Mouse (Mus musculus): ENCODE data around the gene Ntrk2. TPM values are rescaled to one million over a fixed set of nuclear protein-coding genes. Genes with fewer than 3 reads are reported as not detected.

The Ntrk2 gene
- total RNA-seq, 4 experiments from 2014 or later: 326 to 378 (median 341) TPM

GRCm38 (mm10) chr13:58964701-58965359 lies 158.5 kb downstream of the Ntrk2 start:
- DNase-seq (ENCODE audit: low spot score in 2 of 2): peak in 1 of 2 experiments; percentile 36

GRCm38 (mm10) chr13:58965826-58966225 lies 159.5 kb downstream of the Ntrk2 start:
- DNase-seq (ENCODE audit: low spot score in 2 of 2): no peak

DNA sequence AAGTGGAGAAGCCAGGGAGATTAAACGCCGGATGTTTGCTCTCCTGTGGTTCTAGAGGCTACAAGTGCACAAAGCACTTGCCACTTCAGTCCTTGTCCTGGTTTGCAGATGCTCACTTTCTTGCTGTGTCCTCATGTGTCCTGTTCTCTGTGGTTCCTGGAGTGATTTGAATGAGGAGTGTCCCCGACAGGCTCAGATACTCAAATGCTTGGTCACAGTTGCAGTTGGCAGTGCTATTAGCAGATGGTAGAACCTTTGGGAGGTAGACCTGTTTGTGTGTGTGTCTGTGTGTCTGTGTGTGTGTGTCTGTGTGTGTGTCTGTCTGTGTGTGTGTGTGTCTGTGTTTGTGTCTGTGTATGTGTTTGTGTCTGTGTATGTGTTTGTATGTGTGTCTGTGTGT lies 160.1 kb downstream of the Ntrk2 start:
- no peak for DNase-seq (ENCODE audit: low spot score in 2 of 2)

DNA sequence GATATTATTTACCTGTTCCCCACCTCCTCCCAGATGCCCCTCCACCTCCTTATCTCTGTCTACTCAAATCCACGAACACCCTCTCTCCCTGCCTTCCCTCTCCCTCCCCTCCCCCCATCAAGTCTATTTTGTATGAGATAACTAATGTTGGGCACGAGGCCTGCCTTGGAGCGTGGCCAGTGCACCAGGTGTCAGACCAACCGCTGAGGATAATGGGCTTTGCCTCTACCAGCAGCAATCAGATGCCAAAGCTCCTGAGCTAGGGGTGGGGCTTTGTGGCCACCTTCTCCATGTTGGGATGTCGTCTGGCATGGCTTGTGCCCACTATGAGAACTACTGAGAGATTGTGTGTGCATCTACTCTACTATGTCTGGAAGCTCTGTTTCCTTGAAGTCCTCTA lies 161.8 kb downstream of the Ntrk2 start:
- no peak for DNase-seq (ENCODE audit: low spot score in 2 of 2)

DNA sequence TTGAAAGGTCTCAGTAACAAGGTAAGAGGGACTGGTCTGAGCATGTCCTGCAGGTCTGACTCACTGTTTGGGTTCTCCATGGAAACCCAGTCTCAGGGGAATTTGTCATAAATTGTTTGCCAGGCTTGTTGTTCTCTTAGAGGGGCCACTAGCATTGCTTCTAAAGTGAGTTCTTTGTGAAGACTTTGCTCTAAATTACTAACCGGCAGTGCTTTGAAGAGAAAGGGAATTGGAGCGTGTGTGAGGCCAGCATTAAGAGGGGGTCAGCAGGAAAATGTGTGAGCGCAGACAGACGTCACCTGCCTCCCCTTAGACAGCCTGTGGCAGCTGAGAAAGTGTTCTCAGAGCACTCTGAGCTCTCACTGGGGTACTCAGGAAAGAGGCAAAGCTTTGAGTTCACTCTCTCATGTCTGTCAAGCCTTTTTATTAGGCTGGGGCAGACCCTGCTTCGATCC lies 165.1 kb downstream of the Ntrk2 start:
- no peak for DNase-seq (ENCODE audit: low spot score in 2 of 2)

GRCm38 (mm10) chr13:58972511-58972910 lies 166.1 kb downstream of the Ntrk2 start:
- no peak for DNase-seq (ENCODE audit: low spot score in 2 of 2)

GRCm38 (mm10) chr13:58996447-58996846 lies 190.1 kb downstream of the Ntrk2 start:
- no peak for DNase-seq (ENCODE audit: low spot score in 2 of 2)

- DNase-seq (ENCODE audit: low spot score in 2 of 2): no peak
These were observed 191.4 kb downstream of the Ntrk2 start for GRCm38 (mm10) chr13:58997763-58998162.

GRCm38 (mm10) chr13:58999373-59000053 lies 193.1 kb downstream of the Ntrk2 start:
- DNase-seq (ENCODE audit: low spot score in 2 of 2): no peak

DNA sequence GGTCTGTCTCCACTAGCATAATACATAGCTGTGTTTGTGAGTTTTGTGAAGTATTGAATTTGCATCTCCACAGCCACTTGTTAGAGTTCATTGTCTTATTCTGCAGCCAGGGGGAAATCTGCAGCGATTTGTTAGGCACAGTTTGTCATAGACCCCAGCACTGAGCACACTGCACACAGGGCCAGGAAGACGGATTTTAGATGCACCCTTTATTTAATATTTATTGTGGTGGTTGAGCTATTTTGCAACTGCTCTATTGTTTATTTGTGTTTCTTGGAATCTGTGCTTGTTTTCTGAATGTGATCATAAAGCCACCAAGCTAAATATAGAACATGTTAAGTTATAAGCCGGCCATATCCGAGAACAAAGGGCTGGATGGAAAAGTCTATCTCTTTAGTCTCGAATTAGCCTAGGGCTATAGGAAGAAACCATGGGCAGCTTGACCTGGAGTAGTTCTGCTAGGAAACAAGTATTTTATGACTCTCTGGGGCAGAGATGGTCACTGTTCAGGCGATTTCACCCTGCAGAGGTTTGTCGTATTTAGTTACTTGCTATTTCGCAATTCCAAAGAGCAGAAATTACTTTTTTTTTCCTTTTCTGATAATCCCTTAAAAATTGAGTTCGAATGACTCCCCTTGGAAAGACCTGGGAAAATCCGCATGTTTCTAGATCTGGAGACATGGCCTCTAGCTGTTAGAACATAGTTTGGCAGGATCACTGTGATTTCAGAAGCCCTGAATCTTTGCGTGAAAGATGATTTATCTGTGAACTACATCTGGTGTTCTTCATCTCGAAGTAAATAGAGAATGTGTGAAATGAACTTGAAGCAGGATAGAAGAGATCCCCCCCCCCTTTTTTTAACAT lies 196.8 kb downstream of the Ntrk2 start:
- no peak for DNase-seq (ENCODE audit: low spot score in 2 of 2)

- DNase-seq (ENCODE audit: low spot score in 2 of 2): no peak
These were observed 197.4 kb downstream of the Ntrk2 start for GRCm38 (mm10) chr13:59003807-59004173.

GRCm38 (mm10) chr13:59004579-59004978 lies 198.2 kb downstream of the Ntrk2 start:
- no peak for DNase-seq (ENCODE audit: low spot score in 2 of 2)

DNA sequence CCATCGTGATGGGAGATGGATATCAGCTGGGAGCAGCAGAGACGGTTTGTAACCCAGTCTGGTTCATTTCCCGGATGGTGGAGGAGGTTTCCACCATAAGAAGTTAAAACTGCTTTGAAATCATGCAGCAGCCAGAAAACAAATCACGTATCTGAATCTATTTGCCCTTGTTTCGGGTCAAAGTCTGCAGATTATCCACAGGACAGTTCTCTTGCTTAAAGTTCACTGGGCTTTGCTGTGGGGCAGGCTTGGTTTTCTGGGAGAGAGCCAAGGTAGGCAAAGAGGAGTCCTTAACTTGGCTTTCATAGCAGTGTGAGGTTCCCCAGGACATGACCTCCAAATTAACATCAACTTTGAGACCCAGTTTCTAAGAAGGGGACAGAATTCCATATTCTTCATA lies 203.5 kb downstream of the Ntrk2 start:
- DNase-seq (ENCODE audit: low spot score in 2 of 2): no peak

- no peak for DNase-seq (ENCODE audit: low spot score in 2 of 2)
These were observed 204.6 kb downstream of the Ntrk2 start for GRCm38 (mm10) chr13:59010893-59011529.

- DNase-seq (ENCODE audit: low spot score in 2 of 2): peak; percentile 69 to 81
These were observed 205.1 kb downstream of the Ntrk2 start for GRCm38 (mm10) chr13:59011530-59011903.

- no peak for DNase-seq (ENCODE audit: low spot score in 2 of 2)
These were observed 209.0 kb downstream of the Ntrk2 start for GRCm38 (mm10) chr13:59015360-59015759.

- DNase-seq (ENCODE audit: low spot score in 2 of 2): no peak
These were observed 210.8 kb downstream of the Ntrk2 start for GRCm38 (mm10) chr13:59017121-59017520.

DNA sequence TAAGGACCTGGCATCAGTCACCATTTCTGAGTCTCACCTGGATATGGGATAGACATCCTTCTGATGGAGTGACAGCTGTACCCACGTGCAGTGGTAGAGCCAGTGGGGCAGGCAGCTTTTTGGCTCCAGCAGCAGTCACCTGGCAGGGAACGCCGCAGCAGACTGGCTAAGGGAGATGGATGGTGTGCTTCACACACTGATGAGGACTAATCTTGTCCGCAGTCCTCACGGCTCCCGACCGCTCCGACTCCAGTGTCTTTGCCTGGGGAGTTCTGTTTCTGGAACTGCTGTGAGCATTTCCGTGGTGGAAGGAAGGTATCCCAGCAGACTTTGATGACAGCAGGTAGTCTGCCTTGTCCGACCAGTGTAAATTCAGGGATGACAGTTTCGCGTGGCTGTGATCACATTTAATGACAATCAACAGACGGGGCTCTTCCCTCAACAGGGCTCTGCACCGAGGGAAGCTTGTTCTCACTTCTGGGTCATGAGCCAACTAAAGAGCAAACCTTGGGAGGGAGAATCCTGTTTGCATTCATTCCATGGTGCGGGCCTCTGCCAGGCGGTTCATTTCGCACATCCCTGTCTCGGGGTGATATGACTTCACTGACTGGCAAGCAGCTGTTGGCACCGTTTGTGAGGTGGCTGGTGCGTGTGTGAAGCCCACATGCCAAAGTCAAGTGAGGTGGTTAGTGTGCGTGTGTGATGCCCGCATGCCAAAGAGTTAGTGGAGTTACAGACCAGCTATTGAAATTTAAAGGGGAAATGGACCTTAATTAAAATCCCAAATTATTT lies 216.1 kb downstream of the Ntrk2 start:
- DNase-seq (ENCODE audit: low spot score in 2 of 2): no peak

GRCm38 (mm10) chr13:59025653-59026052 lies 219.3 kb downstream of the Ntrk2 start:
- DNase-seq (ENCODE audit: low spot score in 2 of 2): no peak

DNA sequence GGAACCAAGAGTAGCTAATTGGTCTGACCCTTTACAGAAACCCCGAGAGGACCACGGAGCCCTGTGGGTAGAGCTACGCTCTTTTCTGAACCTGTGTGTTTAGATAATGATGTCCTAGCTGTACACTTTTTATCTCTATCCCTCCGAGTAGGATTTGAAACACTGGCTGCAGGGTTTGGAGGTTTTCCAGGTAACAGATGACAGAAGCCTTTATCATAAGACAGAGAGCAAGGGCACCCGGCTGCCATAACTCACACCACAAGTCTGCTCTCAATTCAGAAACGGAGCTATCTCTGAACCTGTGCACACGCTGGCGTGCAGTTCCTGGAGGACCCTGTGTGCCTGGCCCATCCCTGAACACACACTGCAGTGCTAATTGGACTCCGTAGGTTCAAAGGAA lies 221.1 kb downstream of the Ntrk2 start:
- DNase-seq (ENCODE audit: low spot score in 2 of 2): no peak

DNA sequence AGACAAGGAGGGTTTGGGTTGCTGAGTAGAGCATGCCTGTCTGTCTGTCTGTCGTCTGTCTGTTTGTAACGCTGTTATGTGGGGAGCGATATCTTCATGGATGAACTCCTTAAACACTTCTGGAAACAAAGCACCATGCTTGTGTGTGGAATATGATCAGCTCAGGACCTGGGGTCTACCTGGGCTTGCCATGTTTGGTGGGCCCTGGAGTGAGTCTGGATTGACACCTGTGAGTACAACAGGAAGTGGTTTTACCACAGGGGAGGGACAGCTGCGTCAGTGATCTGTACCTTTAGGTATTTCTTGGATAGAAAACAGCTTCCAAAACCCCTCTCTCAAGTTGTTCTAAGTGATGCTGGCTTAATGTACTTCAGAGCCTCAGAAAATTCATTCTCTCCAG lies 222.2 kb downstream of the Ntrk2 start:
- DNase-seq (ENCODE audit: low spot score in 2 of 2): no peak

Data from layer of hippocampus, adult 8-10 months (tissue).